Mouse (Mus musculus) adrenal gland, postnatal 36 days (tissue): ENCODE measurements around the gene Phospho1. TPM values are rescaled to one million over a fixed set of nuclear protein-coding genes. Genes with fewer than 3 reads are reported as not detected.

Experiments
- DNase-seq, 2 experiments: peaks; one replicate each; pipeline ENCODE4 v3.0.0; 2021; ENCODE audit warnings: mixed read lengths in 1 of 2
- total RNA-seq, 2 experiments: library from RNA; stranded (reverse); gene quantifications; 2 replicates each; pipeline ENCODE4 v1.2.3; 2021

The Phospho1 gene
- total RNA-seq, 2 experiments from 2014 or later, result 119 to 160 TPM

GRCm38 (mm10) chr11:95812224-95812623, 12.1 kb upstream of the Phospho1 start:
- DNase-seq, result no peak

- DNase-seq, result no peak
Measured at GRCm38 (mm10) chr11:95814101-95814500, 10.2 kb upstream of the Phospho1 start.

- DNase-seq, result no peak
Measured at GRCm38 (mm10) chr11:95814857-95815256, 9.4 kb upstream of the Phospho1 start.

GRCm38 (mm10) chr11:95815412-95815811, 8.9 kb upstream of the Phospho1 start:
- DNase-seq, result no peak

GRCm38 (mm10) chr11:95819138-95819537, 5.2 kb upstream of the Phospho1 start:
- no peak for DNase-seq

- DNase-seq, result no peak
Measured at GRCm38 (mm10) chr11:95821511-95821910, 2.8 kb upstream of the Phospho1 start.

- DNase-seq, result no peak
Measured at GRCm38 (mm10) chr11:95822437-95822836, 1.9 kb upstream of the Phospho1 start.

GRCm38 (mm10) chr11:95824877-95825243, 561 bp downstream of the Phospho1 start:
- DNase-seq, result peak; percentile 67 to 84

- no peak for DNase-seq
Measured at GRCm38 (mm10) chr11:95825625-95826024, 1.3 kb downstream of the Phospho1 start.

- DNase-seq, result no peak
Measured at GRCm38 (mm10) chr11:95826317-95827167, 2.2 kb downstream of the Phospho1 start.

- DNase-seq, result no peak
Measured at GRCm38 (mm10) chr11:95827168-95827447, 2.8 kb downstream of the Phospho1 start.

- DNase-seq, result peak; percentile 74 to 81
Measured at GRCm38 (mm10) chr11:95827464-95828085, 3.3 kb downstream of the Phospho1 start.

- no peak for DNase-seq
Measured at GRCm38 (mm10) chr11:95828181-95828964, 4.1 kb downstream of the Phospho1 start.

- DNase-seq, result no peak
Measured at GRCm38 (mm10) chr11:95829526-95830050, 5.3 kb downstream of the Phospho1 start.

- DNase-seq, result no peak
Measured at GRCm38 (mm10) chr11:95830411-95831275, 6.3 kb downstream of the Phospho1 start.

- no peak for DNase-seq
Measured at GRCm38 (mm10) chr11:95831276-95831619, 6.9 kb downstream of the Phospho1 start.

GRCm38 (mm10) chr11:95831641-95832040, 7.3 kb downstream of the Phospho1 start:
- no peak for DNase-seq

- DNase-seq, result no peak
Measured at GRCm38 (mm10) chr11:95832129-95833005, 8.1 kb downstream of the Phospho1 start.

GRCm38 (mm10) chr11:95833006-95833570, 8.8 kb downstream of the Phospho1 start:
- no peak for DNase-seq

GRCm38 (mm10) chr11:95833631-95834142, 9.4 kb downstream of the Phospho1 start:
- DNase-seq, result no peak
